Mouse (Mus musculus) myocyte (in vitro differentiated cells): ENCODE data around the gene Olfr958. TPM values are rescaled to one million over a fixed set of nuclear protein-coding genes. Genes with fewer than 3 reads are reported as not detected.

Experiments used
- H3K27me3 ChIP-seq: one replicate; pipeline ENCODE4 v1.6.1; 2011; ENCODE audit not compliant: control insufficient read depth, insufficient read depth, insufficient read length
- H3K36me3 ChIP-seq: one replicate; pipeline ENCODE4 v1.6.1; 2011; ENCODE audit not compliant: control insufficient read depth, insufficient read depth
- H3K4me2 ChIP-seq: one replicate; pipeline ENCODE4 v1.6.1; 2011; ENCODE audit warnings: low read depth, control low read depth
- H3K4me3 ChIP-seq: one replicate; pipeline ENCODE4 v1.5.1; 2011; ENCODE audit warnings: mild to moderate bottlenecking, control low read depth, moderate library complexity
- H3K79me2 ChIP-seq: one replicate; pipeline ENCODE4 v1.6.1; 2011; ENCODE audit not compliant: control insufficient read depth, insufficient read depth
- H3ac ChIP-seq: one replicate; pipeline ENCODE4 v1.6.1; 2011; ENCODE audit not compliant: control insufficient read depth, insufficient read length
- CEBPB ChIP-seq: IDR thresholded peaks from 2 replicates; pipeline ENCODE4 v1.6.1; 2011; ENCODE audit warnings: mild to moderate bottlenecking, moderate library complexity; ENCODE audit not compliant: poor library complexity, insufficient read depth, severe bottlenecking
- E2F4 ChIP-seq: IDR thresholded peaks from one replicate; pipeline ENCODE4 v1.6.1; 2011; ENCODE audit warnings: mild to moderate bottlenecking, control low read depth, moderate library complexity; ENCODE audit not compliant: insufficient read depth
- MAX ChIP-seq: IDR thresholded peaks from one replicate; pipeline ENCODE4 v1.6.1; 2011; ENCODE audit warnings: low read depth, mild to moderate bottlenecking, control low read depth
- MYOD1 ChIP-seq, 3 experiments: IDR thresholded peaks; one replicate each; pipeline ENCODE4 v1.6.1; 2011; ENCODE audit warnings: control low read depth in 2 of 3, low read depth in 2 of 3, mild to moderate bottlenecking in 2 of 3, moderate library complexity in 1 of 3; ENCODE audit not compliant: insufficient read length in 2 of 3, control insufficient read depth in 1 of 3
- MYOG ChIP-seq, 3 experiments: IDR thresholded peaks; one replicate each; pipeline ENCODE4 v1.6.1; 2011; ENCODE audit warnings: control low read depth in 2 of 3, low read depth in 2 of 3, mild to moderate bottlenecking in 2 of 3; ENCODE audit not compliant: insufficient read length in 2 of 3, control insufficient read depth in 1 of 3, insufficient read depth in 1 of 3
- POLR2A ChIP-seq: IDR thresholded peaks from one replicate; pipeline ENCODE4 v1.6.1; 2011; ENCODE audit warnings: low read depth, mild to moderate bottlenecking, control low read depth, moderate library complexity; ENCODE audit not compliant: insufficient read length
- POLR2AphosphoS2 ChIP-seq: IDR thresholded peaks from one replicate; pipeline ENCODE4 v1.6.1; 2011; ENCODE audit warnings: low read depth, control low read depth; ENCODE audit not compliant: insufficient read length
- REST ChIP-seq: IDR thresholded peaks from one replicate; pipeline ENCODE4 v1.6.1; 2011; ENCODE audit warnings: mild to moderate bottlenecking, control low read depth, moderate library complexity; ENCODE audit not compliant: insufficient read depth, insufficient read length
- SRF ChIP-seq: IDR thresholded peaks from one replicate; pipeline ENCODE4 v1.6.1; 2011; ENCODE audit warnings: low read depth; ENCODE audit not compliant: control insufficient read depth, insufficient read length
- TCF12 ChIP-seq: IDR thresholded peaks from one replicate; pipeline ENCODE4 v1.6.1; 2011; ENCODE audit warnings: mild to moderate bottlenecking, control low read depth; ENCODE audit not compliant: poor library complexity, insufficient read depth, severe bottlenecking
- TCF3 ChIP-seq: IDR thresholded peaks from one replicate; pipeline ENCODE4 v1.6.1; 2011; ENCODE audit warnings: low read depth, control low read depth; ENCODE audit not compliant: insufficient read length
- USF1 ChIP-seq: IDR thresholded peaks from one replicate; pipeline ENCODE4 v1.6.1; 2011; ENCODE audit warnings: low read depth, mild to moderate bottlenecking, control low read depth, moderate library complexity
- polyA plus RNA-seq: library from polyadenylated mRNA; unstranded; fragments of >200 nt; fragmentation: generic; extraction: Trizol; gene quantifications from one replicate; pipeline ENCODE4 v1.2.1, GENCODE M21; 2012; ENCODE audit warnings: missing spikeins

The Olfr958 gene
- polyA plus RNA-seq, result not detected

DNA sequence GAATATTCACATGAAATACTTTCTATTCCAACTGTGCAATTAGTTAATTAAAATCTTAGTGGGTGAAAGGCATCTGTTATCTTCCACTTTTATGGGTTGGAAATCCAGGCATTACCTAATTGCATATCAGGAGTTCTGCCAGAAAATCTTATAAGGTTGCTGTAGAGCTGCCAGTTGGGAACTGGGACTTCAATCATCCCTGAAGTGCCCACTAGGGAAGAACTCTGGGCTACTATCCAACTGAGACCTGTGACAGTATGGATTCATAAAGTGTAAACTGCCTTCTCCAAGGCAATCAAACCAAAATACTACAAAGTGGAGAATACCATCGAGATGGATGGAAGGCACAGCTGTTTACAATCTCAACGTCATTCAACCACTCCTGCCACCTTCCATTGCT lies at the start of gene Olfr958:
Gene Olfr958, minus strand, starts transcription at position 109 of the 400 bp plus-strand sequence.
- no peaks in the 10 kb centered on the region for H3K36me3 ChIP-seq
- H3K79me2 ChIP-seq, result no peaks in the 10 kb centered on the region
- H3K4me2 ChIP-seq, result no peak within 1 kb of the TSS
- no peaks in the 10 kb centered on the region for H3K27me3 ChIP-seq
- TF ChIP-seq SRF, result no peak
- no peak for TF ChIP-seq E2F4
- TF ChIP-seq TCF12, result no peak
- TF ChIP-seq CEBPB, result no peak
- TF ChIP-seq TCF3, result no peak
- no peak for TF ChIP-seq MYOD1 (IDR thresholded peaks at IDR 0.05; ENCODE audit: control insufficient read depth in 1 of 3, insufficient read length in 2 of 3, low read depth in 2 of 3)
- no peak for TF ChIP-seq REST
- no peak for TF ChIP-seq MAX
- no peak for TF ChIP-seq MYOG (IDR thresholded peaks at IDR 0.05; ENCODE audit: control insufficient read depth in 1 of 3, insufficient read depth in 1 of 3, insufficient read length in 2 of 3, low read depth in 2 of 3)
- no peak for TF ChIP-seq USF1
- TF ChIP-seq POLR2AphosphoS2, result no peak
- no peak for TF ChIP-seq POLR2A
- no peak within 1 kb of the TSS for H3K4me3 ChIP-seq
- H3ac ChIP-seq, result no peak within 1 kb of the TSS

DNA sequence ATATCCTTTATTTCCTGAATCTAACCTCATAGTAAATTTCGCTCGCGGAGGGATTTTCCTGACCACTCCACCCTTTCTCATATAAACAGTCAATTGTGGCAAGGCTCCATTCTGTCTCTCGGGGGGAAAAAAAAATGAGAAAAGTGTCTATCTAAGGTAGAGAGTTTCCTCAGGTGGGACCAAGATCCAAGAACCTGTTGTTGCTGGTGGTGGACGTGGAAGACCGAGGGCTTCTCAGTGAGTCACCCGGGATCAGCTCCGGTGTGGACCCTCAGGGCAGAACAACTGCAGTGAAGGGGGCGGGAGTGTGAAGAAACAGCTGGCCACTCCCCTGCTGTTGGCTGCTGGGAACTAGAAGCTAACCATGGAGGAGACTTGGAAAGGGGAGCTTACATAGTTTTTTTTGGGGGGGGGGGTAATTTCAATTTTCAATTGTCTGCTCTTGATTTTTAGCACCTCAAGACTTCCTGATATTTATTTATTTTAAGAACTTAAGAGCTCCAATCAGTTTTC lies 49.5 kb upstream of the Olfr958 start:
- H3K4me2 ChIP-seq, result no peak overlapping the region
- no peak overlapping the region for H3K4me3 ChIP-seq
- no peaks in the 10 kb centered on the region for H3K36me3 ChIP-seq
- H3K79me2 ChIP-seq, result no peaks in the 10 kb centered on the region
- TF ChIP-seq SRF (no peak), MYOD1 (IDR thresholded peaks at IDR 0.05; ENCODE audit: control insufficient read depth in 1 of 3, insufficient read length in 2 of 3, low read depth in 2 of 3) (no peak), POLR2A (no peak), REST (no peak), POLR2AphosphoS2 (no peak), MYOG (IDR thresholded peaks at IDR 0.05; ENCODE audit: control insufficient read depth in 1 of 3, insufficient read depth in 1 of 3, insufficient read length in 2 of 3, low read depth in 2 of 3) (no peak), TCF12 (no peak), CEBPB (no peak), E2F4 (no peak), MAX (no peak), TCF3 (no peak)
- H3ac ChIP-seq, result no peak overlapping the region
- H3K27me3 ChIP-seq, result no peaks in the 10 kb centered on the region

DNA sequence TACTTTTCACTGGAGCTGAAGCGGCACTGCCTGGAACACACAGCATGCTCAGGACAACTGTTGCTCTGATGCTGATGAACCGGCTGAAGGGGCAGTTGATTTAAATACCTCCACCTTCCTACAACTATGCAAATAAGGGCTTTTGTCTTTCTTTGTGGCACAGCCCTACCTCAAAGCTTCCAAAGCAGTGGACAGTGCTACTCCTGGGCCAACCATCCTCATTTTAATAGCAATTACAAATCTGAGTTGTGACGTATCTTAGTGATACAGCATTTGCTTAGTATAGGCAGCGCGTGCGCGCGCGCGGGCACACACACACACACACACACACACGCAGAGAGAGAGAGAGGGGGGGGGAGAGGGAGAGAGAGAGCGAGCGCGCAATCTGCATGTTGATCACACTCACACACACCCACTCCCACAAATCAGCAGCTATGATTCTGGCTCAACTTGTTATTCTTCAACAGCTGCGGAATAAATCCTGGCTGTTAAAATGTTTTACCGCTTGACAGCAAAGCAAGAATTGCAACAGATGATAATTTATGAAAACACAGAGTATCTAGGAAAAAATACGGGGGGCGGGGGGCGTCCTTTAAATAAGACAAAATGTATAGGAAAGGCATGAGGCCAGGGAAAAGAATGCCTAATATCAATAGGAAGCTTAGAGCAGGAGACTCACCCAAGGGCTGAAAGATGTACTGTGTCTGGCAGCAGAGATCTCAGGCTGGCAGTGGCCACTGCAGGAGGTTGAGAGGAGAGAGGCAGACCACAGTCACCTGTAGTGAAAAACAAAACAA lies 48.9 kb upstream of the Olfr958 start:
- TF ChIP-seq E2F4 (no peak), TCF12 (no peak)
- H3ac ChIP-seq, result no peak overlapping the region
- H3K4me3 ChIP-seq, result no peak overlapping the region
- no peaks in the 10 kb centered on the region for H3K79me2 ChIP-seq
- no peak overlapping the region for H3K4me2 ChIP-seq
- no peaks in the 10 kb centered on the region for H3K36me3 ChIP-seq
- no peaks in the 10 kb centered on the region for H3K27me3 ChIP-seq

DNA sequence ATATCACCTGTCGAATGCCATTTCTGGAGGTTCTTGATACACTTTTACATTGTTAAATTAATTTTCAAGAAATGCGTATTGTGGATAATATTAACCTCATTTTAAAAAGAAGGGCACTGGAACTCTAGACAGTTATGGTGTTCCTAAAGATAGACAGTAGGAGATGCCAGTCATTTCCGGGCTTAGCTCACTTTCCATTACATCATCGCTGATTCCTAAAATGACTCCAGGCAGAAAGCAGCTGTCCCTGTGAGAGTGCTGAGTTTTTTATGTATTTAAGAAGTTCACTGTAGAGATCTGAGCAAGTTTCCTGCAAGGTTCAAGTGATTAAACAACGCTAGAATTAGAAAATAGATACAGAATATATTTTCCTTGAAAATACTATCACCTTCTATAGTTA lies 23.2 kb upstream of the Olfr958 start:
- TF ChIP-seq REST, result no peak
- TF ChIP-seq CEBPB, result no peak
- TF ChIP-seq POLR2AphosphoS2, result no peak
- no peak for TF ChIP-seq MYOD1 (IDR thresholded peaks at IDR 0.05; ENCODE audit: control insufficient read depth in 1 of 3, insufficient read length in 2 of 3, low read depth in 2 of 3)
- no peak for TF ChIP-seq MYOG (IDR thresholded peaks at IDR 0.05; ENCODE audit: control insufficient read depth in 1 of 3, insufficient read depth in 1 of 3, insufficient read length in 2 of 3, low read depth in 2 of 3)
- TF ChIP-seq USF1, result no peak
- no peak for TF ChIP-seq SRF
- no peaks in the 10 kb centered on the region for H3K79me2 ChIP-seq

DNA sequence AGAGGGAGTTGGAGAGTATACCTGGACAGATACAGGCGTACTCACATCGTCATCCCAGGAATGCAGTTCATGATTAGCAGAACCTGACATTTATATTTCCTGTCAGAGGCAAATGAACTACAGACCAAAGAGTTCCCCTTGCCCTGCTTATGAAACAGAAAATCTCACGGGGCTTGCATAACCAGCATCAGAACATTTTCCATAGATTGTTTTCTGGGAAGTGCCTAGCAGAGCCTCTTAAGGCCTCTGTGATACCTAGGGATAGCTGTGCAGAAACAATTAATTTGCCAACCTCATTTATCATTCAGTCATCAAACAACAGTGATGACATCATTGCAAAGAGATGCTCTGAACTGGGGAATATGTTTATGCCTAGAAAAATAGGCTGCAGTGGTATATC lies 21.6 kb upstream of the Olfr958 start, which contains the start of gene Olfr959:
Gene Olfr959, minus strand, starts transcription at position 101 of the 400 bp plus-strand sequence.
- no peak for TF ChIP-seq MAX
- no peak for TF ChIP-seq E2F4
- no peak within 1 kb of the TSS for H3K4me2 ChIP-seq
- H3K4me3 ChIP-seq, result no peak within 1 kb of the TSS

More for the DNA sequence above, 23.2 kb upstream of the Olfr958 start:
- Histone ChIP-seq H3K4me3 (no peak overlapping the region), H3ac (no peak overlapping the region), H3K4me2 (no peak overlapping the region), H3K27me3 (no peaks in the 10 kb centered on the region), H3K36me3 (no peaks in the 10 kb centered on the region)

More for the DNA sequence above, 21.6 kb upstream of the Olfr958 start, which contains the start of gene Olfr959:
- no peaks in the 10 kb centered on the region for H3K36me3 ChIP-seq
- H3K79me2 ChIP-seq, result no peaks in the 10 kb centered on the region
- H3ac ChIP-seq, result no peak within 1 kb of the TSS
- no peaks in the 10 kb centered on the region for H3K27me3 ChIP-seq
